Mouse (Mus musculus) heart, adult 18-20 months (tissue): ENCODE measurements around the gene Cutal. TPM values are rescaled to one million over a fixed set of nuclear protein-coding genes. Genes with fewer than 3 reads are reported as not detected.
"Not testable (repeated sequence)": the region's sequence is repeated elsewhere in the genome, so short reads cannot be mapped to it uniquely, and the experiment has no call there.

Experiments
- DNase-seq, 2 experiments: peaks; one replicate each; pipeline ENCODE4 v3.0.0; 2021 to 2022; ENCODE audit warnings: mixed read lengths in 1 of 2
- long read RNA-seq, 2 experiments: library from polyadenylated mRNA; stranded (forward); transcript quantifications; one replicate each; pipeline ENCODE4 v2.0.0; 2021
- total RNA-seq, 2 experiments: library from RNA; stranded (reverse); gene quantifications; 2 replicates each; pipeline ENCODE4 v1.2.3; 2021

The Cutal gene
- 1 to 10 TPM in 1 of 2 experiments, under 1 TPM in 1; 0.74 to 1.3 TPM for total RNA-seq
- long read RNA-seq, experiment 1 = 0 reads
- long read RNA-seq, experiment 2, partial matches to known transcripts = 0 of 2 reads
- long read RNA-seq, experiment 2, other reads (novel, unspliced or antisense) = 1 of 2 reads

DNA sequence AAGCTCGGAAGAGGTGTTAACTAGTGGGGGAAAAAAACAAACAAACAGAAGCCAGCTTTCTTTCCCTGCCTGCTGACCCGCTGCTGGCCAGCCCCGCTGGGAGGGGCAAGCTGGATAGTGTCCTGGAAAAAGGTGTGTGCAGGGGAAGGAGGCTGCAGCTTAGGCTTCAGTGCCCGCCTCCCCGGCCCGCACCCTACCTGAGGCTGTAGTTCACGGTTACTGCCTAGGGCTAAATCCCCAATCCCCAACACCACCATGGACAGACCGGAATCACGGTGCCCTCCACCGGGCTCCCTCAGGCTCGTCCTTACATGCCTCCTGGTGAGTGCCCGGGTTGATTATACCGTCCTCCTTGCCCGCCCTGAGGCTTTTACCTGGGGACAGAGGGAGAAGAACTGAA lies at the start of gene Cutal:
Cutal (plus strand) TSS at position 126 of the 400 bp plus-strand sequence.
- DNase-seq = peak; percentile 10 to 37

DNA sequence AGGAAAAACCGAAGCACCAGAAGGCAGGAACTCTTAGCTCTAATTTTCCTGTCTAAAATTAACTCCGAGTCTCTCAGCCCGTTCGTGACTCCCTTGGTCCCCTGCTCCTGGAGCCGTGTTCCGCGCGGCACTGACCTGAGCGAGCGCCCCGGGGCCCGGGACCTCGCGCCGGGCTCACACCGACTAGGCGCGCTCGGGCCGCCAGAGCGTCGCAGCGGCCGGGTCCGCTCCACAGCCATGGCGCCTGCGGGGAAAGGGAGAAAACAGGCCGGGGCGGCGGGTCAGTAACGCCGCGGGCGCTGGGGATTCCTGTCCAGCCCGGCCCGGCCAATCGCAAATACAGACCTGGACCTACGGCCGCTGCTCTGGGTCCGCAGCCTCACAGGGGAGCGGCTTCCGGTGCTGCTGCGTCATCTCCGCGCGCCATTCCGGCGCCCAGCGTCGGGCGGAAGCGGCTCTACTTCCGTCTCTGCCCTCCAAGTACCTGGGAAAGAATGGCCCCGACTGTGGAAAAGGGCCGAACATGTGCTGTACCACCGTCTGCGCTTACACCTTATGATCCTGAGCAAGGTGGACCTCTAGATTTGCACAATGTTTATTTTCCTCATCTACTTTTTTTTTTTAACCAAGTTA lies 48.3 kb upstream of the Cutal start, which contains the start of gene Fbxw2:
Fbxw2 (minus strand) TSS at position 485 of the 633 bp plus-strand sequence.
- DNase-seq = peak; percentile 94

DNA sequence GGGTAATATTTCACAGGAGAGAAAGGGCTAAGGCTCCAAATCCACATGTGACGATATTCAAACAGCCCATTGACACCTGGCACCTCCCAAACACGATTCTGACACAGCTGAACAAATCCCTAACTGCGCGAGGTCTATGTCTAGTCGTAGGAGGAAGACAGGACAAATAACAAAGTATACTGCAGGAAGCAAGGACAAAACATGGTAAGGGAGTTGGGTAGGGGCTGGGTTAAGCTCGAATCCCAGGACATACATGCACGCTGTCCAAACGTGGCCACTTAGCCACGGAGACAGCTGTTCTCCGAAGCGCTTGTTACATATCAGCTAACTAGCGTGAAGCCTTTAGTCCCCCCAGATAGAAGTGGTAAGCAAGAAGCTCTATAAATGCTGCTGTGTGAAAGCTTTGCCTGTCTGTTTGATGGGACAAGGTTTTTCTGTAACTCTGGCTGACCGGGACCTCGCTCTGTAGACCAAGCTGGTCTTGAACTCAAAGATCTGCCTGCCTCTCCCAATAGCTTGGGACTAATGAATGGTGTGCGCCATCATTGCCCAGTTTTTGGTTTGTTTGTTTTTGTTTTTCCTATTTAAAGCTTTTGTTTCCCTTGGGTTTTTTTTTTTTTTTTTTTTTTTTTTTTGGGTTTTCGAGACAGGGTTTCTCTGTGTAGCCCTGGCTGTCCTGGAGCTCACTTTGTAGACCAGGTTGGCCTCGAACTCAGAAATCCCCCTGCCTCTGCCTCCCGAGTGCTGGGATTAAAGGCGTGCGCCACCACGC lies 47.5 kb upstream of the Cutal start:
- no peak for DNase-seq

- no peak for DNase-seq
Observed at GRCm38 (mm10) chr2:34827591-34827990, 46.6 kb upstream of the Cutal start.

- no peak for DNase-seq
Observed at GRCm38 (mm10) chr2:34828026-34828425, 46.2 kb upstream of the Cutal start.

DNA sequence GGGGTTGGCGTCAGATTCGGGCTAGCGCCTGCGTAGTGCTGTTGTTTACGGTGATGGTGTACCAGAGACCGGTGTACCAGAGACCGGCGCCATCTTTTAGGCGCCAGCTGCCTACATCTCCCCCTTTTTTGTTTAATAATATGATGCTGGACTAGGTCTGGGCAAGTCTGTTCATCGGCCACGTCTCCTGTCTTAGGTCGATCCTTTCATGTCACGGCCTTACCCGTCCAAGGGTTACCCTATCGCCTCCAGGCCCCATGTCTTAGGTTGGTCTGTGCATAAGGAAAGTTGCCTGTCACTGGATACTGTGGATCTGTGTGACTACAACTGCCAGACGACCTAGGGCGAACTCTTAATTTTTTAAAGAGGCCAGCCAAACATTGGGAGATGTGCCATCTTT lies 44.1 kb upstream of the Cutal start:
- not testable (repeated sequence) for DNase-seq

GRCm38 (mm10) chr2:34832766-34833457 lies 41.3 kb upstream of the Cutal start, which contains the start of gene Gm34653:
Gm34653 (plus strand) TSS chr2:34833007.
- DNase-seq = not testable (repeated sequence)

GRCm38 (mm10) chr2:34833624-34834023 lies 40.6 kb upstream of the Cutal start:
- no peak for DNase-seq

- DNase-seq = no peak
Observed at GRCm38 (mm10) chr2:34835669-34836068, 38.5 kb upstream of the Cutal start.

DNA sequence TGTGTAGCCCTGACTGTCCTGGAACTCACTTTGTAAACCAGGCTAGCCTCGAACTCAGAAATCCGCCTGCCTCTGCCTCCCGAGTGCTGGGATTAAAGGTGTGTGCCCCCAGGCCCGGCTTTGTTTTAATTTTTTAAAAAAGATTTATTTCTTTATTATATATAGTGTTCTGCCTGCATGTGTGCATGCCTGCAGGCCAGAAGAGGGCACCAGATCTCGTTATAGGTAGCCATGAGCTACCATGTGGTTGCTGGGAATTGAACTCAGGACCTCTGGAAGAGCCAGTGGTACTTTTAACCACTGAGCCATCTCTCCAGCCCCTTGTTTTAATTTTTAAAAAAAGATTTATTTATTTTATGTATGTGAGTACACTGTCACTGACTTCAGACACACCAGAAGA lies 34.1 kb upstream of the Cutal start:
- DNase-seq = not testable (repeated sequence)

DNA sequence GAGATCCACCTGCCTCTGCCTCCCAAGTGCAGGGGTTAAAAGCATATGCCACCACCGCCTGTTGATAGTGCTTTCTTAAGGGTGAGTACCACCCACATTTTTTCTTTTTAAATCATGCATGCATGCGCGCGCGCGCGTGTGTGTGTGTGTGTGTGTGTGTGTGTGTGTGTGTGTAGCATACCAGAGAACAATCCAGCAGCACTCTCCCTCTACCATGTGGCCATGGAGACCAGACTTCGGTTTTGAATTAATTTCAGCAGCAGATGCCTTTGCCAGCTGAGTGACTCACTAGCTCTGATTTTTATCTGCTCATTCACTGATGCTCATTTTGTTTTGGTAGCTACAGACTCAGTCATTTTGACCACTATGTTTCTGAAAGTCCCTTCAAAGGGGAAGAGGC lies 32.5 kb upstream of the Cutal start:
- DNase-seq = no peak

DNA sequence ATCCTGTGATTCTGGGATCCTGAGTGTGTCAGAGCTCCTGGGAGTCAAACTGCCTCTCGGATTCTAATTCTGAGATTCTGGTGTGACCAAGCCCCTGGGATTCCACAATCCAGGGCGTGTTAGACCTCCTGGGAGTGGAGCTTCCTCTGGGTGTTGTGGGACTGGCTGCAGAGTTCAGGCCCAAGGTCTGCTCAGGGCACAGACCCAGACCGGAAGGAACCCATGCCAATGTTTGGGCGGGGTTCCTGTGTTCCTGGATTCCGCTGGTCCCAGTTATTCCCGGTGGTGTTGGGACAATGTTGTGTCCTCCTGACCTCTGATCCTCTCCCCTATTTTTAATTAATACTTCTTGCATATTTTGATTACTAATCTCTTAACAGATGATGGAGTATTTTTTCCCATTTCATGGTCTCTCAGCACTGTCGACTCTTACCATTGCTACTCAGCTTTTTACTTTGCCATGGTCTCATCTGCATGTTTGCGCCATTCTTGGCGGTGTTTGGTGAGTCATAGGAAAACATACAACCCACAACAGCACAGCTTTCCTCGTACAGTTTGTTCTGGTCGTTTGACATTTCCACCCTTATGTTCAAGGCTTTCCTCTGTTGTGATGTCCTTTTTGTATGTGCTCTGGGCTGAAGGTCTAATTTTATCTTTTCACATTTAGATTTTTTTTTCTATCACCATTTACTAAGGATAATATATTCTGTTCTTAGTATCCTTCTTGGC lies 30.8 kb upstream of the Cutal start:
- peak; percentile 80 to 89 for DNase-seq

GRCm38 (mm10) chr2:34847702-34848101 lies 26.5 kb upstream of the Cutal start:
- no peak for DNase-seq

DNA sequence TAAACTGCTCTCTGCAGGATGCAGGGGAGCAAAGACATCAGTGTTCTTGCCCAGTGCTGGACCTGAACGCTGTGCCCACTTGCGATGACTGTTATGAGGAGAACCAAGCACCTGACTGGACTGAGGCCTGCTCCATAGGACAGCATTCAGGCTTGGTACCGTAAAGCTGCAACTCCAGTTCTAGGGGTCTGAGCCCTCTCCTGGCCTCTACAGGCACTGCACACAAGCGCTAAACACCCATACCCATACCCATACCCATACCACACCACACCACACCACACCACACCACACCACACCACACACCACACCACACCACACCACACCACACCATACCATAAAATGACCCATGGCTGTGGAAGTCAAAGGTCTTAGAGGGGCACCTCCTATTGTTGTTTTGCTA lies 18.9 kb upstream of the Cutal start:
- DNase-seq = no peak

DNA sequence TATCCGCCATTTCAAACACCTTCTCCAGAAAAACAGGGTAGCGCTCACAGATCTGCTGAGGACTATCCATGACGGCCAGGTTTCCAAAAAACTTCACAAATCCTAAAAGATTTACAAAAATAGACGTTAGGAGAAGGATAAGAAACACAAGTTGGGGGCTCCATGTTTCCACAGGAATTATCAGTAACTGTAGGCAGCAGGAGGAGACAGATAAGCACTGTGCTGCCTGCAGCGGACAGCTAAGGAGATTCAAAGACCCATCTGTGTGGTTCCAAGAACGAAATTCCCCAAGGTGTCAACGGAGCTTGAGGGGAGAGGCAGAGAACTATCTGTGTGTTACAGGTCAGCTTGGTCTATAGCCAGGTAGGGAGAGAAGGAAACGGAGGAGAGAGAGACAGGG lies 16.5 kb upstream of the Cutal start:
- no peak for DNase-seq

- no peak for DNase-seq
Observed at GRCm38 (mm10) chr2:34869680-34870079, 4.5 kb upstream of the Cutal start.

DNA sequence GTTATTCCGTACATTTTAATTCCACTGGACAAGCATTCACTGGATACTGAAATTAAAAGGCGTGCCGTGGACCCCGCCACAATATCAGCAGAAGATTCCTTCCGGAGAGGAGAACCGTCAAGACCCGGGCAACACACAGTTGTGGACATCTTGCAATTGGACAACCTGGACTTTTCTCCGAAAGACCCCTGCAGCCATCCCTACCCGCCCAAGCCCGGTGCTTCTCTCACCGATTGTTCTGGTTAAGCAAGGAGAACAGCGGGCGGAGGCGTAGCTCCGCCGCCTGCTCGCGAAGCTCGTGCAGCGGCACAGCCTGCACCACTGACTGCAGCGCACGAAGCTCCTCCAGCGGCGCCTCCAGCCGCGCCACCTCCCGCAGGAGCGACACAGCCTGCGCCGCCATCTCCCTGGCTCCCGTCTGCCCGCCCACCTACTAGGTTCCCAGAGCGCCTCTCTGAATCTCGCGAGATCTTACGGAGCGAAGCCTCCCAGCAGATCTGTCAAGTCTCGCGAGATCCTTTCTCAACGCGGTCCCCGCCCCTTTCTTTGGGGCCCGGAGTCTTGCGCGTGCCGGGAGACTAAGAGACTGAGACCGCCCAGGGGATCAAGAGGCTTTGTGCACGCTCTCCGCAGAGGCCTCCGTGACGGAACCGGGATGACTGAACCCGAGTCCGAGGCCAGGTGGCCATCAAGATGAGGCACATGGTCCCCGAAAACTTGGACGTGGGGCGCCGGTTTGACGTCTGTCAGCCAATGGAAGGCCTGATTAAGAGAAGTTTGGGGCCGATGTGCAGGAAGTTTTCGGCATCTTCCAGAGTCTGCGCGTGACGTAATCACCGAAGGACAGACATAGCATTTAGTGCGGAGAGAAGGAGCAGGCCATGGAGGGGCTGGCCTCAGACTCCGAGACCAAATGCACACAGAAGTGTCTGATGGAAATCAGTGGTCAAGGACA lies 3.4 kb upstream of the Cutal start:
- DNase-seq = peak; percentile 96 to 97

GRCm38 (mm10) chr2:34874816-34875345 lies 685 bp downstream of the Cutal start, which contains the start of gene Psmd5:
Psmd5 (minus strand) TSS chr2:34874968.
- no peak for DNase-seq

DNA sequence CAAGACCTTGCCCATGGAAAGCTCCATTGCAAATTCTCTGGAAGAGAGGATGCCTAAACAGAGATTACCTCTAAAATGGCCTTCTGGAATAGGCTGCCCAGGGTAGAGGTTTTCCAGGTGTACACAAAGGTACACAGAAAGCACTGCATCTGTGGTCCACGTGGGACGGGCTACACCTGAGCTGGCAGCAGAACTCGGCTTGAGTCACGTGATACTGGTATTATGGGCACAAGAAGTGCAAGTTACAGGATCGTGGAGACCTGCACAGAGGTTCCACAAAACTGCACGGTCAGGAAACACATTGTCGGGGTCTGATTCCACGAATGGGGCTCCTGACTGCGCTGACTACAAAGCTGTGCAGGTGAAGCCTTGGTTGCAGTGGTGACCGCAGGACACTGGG lies 5.9 kb downstream of the Cutal start:
- DNase-seq = no peak

- no peak for DNase-seq
Observed at GRCm38 (mm10) chr2:34882757-34883156, 8.6 kb downstream of the Cutal start.
